Mouse (Mus musculus): ENCODE data around the gene Ttll10.

GRCm38 (mm10) chr4:156031593-156032391 lies 27.4 kb downstream of the Ttll10 start:
- TF ChIP-seq CTCF (IDR thresholded peaks at IDR 0.05; ENCODE audit: low read depth) = no peak
- no peak for TF ChIP-seq EP300 (IDR thresholded peaks at IDR 0.05; ENCODE audit: low read depth)
